Mouse (Mus musculus): ENCODE results near the gene Wdr41. TPM values are rescaled to one million over a fixed set of nuclear protein-coding genes. Genes with fewer than 3 reads are reported as not detected.
A peak's percentile ranks its signal among the peaks of the same experiment; 100 is the strongest.

Wdr41 gene
- polyA plus RNA-seq, 1 experiment = 22.9 TPM

- no peak for DNase-seq (ENCODE audit: low read depth)
- TF ChIP-seq POLR2A (IDR thresholded peaks at IDR 0.05; ENCODE audit: borderline replicate concordance, extremely low read depth, insufficient read depth, insufficient read length, poor library complexity, severe bottlenecking) = no peak
These were observed 31.1 kb downstream of the Wdr41 start for GRCm38 (mm10) chr13:95007281-95007680.

- TF ChIP-seq CTCF (IDR thresholded peaks at IDR 0.05; ENCODE audit: borderline replicate concordance, extremely low read depth, insufficient read depth, insufficient read length) (no peak), POLR2A (IDR thresholded peaks at IDR 0.05; ENCODE audit: borderline replicate concordance, extremely low read depth, insufficient read depth, insufficient read length, poor library complexity, severe bottlenecking) (no peak)
- peak; percentile 8 for DNase-seq (ENCODE audit: low read depth)
These were observed 33.1 kb downstream of the Wdr41 start for GRCm38 (mm10) chr13:95009261-95009660.

GRCm38 (mm10) chr13:95011546-95012257, 35.6 kb downstream of the Wdr41 start:
- no peak for TF ChIP-seq CTCF (IDR thresholded peaks at IDR 0.05; ENCODE audit: borderline replicate concordance, extremely low read depth, insufficient read depth, insufficient read length)
- no peak for TF ChIP-seq POLR2A (IDR thresholded peaks at IDR 0.05; ENCODE audit: borderline replicate concordance, extremely low read depth, insufficient read depth, insufficient read length, poor library complexity, severe bottlenecking)
- peak; percentile 8 for DNase-seq (ENCODE audit: low read depth)

- DNase-seq (ENCODE audit: low read depth) = no peak
- no peak for TF ChIP-seq CTCF (IDR thresholded peaks at IDR 0.05; ENCODE audit: borderline replicate concordance, extremely low read depth, insufficient read depth, insufficient read length)
- no peak for TF ChIP-seq POLR2A (IDR thresholded peaks at IDR 0.05; ENCODE audit: borderline replicate concordance, extremely low read depth, insufficient read depth, insufficient read length, poor library complexity, severe bottlenecking)
These were observed 41.1 kb downstream of the Wdr41 start for GRCm38 (mm10) chr13:95017278-95017677.

GRCm38 (mm10) chr13:95017916-95018315, 41.8 kb downstream of the Wdr41 start:
- DNase-seq (ENCODE audit: low read depth) = peak; percentile 93
- TF ChIP-seq CTCF (IDR thresholded peaks at IDR 0.05; ENCODE audit: borderline replicate concordance, extremely low read depth, insufficient read depth, insufficient read length) (peak; percentile 93), POLR2A (IDR thresholded peaks at IDR 0.05; ENCODE audit: borderline replicate concordance, extremely low read depth, insufficient read depth, insufficient read length, poor library complexity, severe bottlenecking) (no peak)

- no peak for DNase-seq (ENCODE audit: low read depth)
- TF ChIP-seq CTCF (IDR thresholded peaks at IDR 0.05; ENCODE audit: borderline replicate concordance, extremely low read depth, insufficient read depth, insufficient read length) (no peak), POLR2A (IDR thresholded peaks at IDR 0.05; ENCODE audit: borderline replicate concordance, extremely low read depth, insufficient read depth, insufficient read length, poor library complexity, severe bottlenecking) (no peak)
These were observed 43.2 kb downstream of the Wdr41 start for GRCm38 (mm10) chr13:95019345-95019744.

- no peak for DNase-seq (ENCODE audit: low read depth)
- no peak for TF ChIP-seq CTCF (IDR thresholded peaks at IDR 0.05; ENCODE audit: borderline replicate concordance, extremely low read depth, insufficient read depth, insufficient read length)
- TF ChIP-seq POLR2A (IDR thresholded peaks at IDR 0.05; ENCODE audit: borderline replicate concordance, extremely low read depth, insufficient read depth, insufficient read length, poor library complexity, severe bottlenecking) = no peak
These were observed 44.1 kb downstream of the Wdr41 start for GRCm38 (mm10) chr13:95020216-95020615.

- no peak for TF ChIP-seq CTCF (IDR thresholded peaks at IDR 0.05; ENCODE audit: borderline replicate concordance, extremely low read depth, insufficient read depth, insufficient read length)
- TF ChIP-seq POLR2A (IDR thresholded peaks at IDR 0.05; ENCODE audit: borderline replicate concordance, extremely low read depth, insufficient read depth, insufficient read length, poor library complexity, severe bottlenecking) = no peak
- peak; percentile 71 for DNase-seq (ENCODE audit: low read depth)
These were observed 54.7 kb downstream of the Wdr41 start for GRCm38 (mm10) chr13:95030828-95031227.

GRCm38 (mm10) chr13:95032127-95032831, 56.1 kb downstream of the Wdr41 start:
- peak; percentile 50 for DNase-seq (ENCODE audit: low read depth)
- no peak for TF ChIP-seq POLR2A (IDR thresholded peaks at IDR 0.05; ENCODE audit: borderline replicate concordance, extremely low read depth, insufficient read depth, insufficient read length, poor library complexity, severe bottlenecking)
- no peak for TF ChIP-seq CTCF (IDR thresholded peaks at IDR 0.05; ENCODE audit: borderline replicate concordance, extremely low read depth, insufficient read depth, insufficient read length)

GRCm38 (mm10) chr13:95032973-95033372, 56.8 kb downstream of the Wdr41 start:
- peak; percentile 2 for DNase-seq (ENCODE audit: low read depth)

GRCm38 (mm10) chr13:95034094-95034493, 58.0 kb downstream of the Wdr41 start:
- DNase-seq (ENCODE audit: low read depth) = no peak
- no peak for TF ChIP-seq POLR2A (IDR thresholded peaks at IDR 0.05; ENCODE audit: borderline replicate concordance, extremely low read depth, insufficient read depth, insufficient read length, poor library complexity, severe bottlenecking)
- TF ChIP-seq CTCF (IDR thresholded peaks at IDR 0.05; ENCODE audit: borderline replicate concordance, extremely low read depth, insufficient read depth, insufficient read length) = no peak

More at GRCm38 (mm10) chr13:95032973-95033372, 56.8 kb downstream of the Wdr41 start:
- TF ChIP-seq POLR2A (IDR thresholded peaks at IDR 0.05; ENCODE audit: borderline replicate concordance, extremely low read depth, insufficient read depth, insufficient read length, poor library complexity, severe bottlenecking) = no peak
- no peak for TF ChIP-seq CTCF (IDR thresholded peaks at IDR 0.05; ENCODE audit: borderline replicate concordance, extremely low read depth, insufficient read depth, insufficient read length)

GRCm38 (mm10) chr13:95034715-95035114, 58.6 kb downstream of the Wdr41 start:
- DNase-seq (ENCODE audit: low read depth) = peak; percentile 30
- no peak for TF ChIP-seq POLR2A (IDR thresholded peaks at IDR 0.05; ENCODE audit: borderline replicate concordance, extremely low read depth, insufficient read depth, insufficient read length, poor library complexity, severe bottlenecking)
- no peak for TF ChIP-seq CTCF (IDR thresholded peaks at IDR 0.05; ENCODE audit: borderline replicate concordance, extremely low read depth, insufficient read depth, insufficient read length)

Measured in brain, embryonic 14.5 days (tissue).